Mouse (Mus musculus): ENCODE measurements at regions not wholly inside any gene's neighbourhood (a gene's known extent, or its start where the extent isn't known, plus 50 kb on each side); places are given as distances from the start of the nearest gene placed in this dataset.

DNA sequence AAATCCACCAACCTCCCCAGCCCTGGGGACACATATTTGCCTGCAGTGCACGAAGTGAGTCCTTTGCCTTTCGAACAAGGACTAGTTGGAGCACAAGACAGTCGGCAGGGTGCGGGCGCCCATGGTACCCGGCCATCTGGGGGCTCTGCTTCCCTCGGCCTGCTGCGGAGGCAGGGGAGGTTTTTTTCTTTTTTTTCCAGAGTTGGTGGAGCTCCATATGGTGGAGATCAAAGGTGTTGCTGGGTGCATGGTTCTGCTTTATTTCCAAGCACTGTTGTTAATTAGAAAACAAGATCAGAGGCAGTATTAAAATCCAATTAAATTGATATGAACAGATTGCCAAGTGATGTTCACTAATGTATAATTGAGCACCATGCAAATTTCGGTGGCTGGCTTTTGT lies 225.4 kb downstream of the Bcl11b start:
- Histone ChIP-seq H3K9ac (ENCODE audit: low read depth, low read length) (no peak overlapping the region), H3K27ac (no peak overlapping the region), H3K4me1 (replicated peaks; ENCODE audit: insufficient read depth, low read length) (no peaks in the 10 kb centered on the region), H3K4me3 (replicated peaks; ENCODE audit: low read depth, low read length) (no peak overlapping the region), H3K36me3 (ENCODE audit: insufficient read depth, low read length) (no peaks in the 10 kb centered on the region), H3K4me2 (ENCODE audit: low read length) (no peak overlapping the region), H3K9me3 (replicated peaks; ENCODE audit: low read length) (no peaks in the 10 kb centered on the region), H3K27me3 (ENCODE audit: insufficient read depth, low read length) (no peaks in the 10 kb centered on the region)
- TF ChIP-seq CTCF (IDR thresholded peaks at IDR 0.05; ENCODE audit: low read depth) = no peak
- 68% methylated on average over 9 of the region's 9 CpGs for WGBS
- ATAC-seq (replicated peaks; ENCODE audit: low FRiP score, low read depth) (no peak), DNase-seq (ENCODE audit: low spot score) (no peak)

DNA sequence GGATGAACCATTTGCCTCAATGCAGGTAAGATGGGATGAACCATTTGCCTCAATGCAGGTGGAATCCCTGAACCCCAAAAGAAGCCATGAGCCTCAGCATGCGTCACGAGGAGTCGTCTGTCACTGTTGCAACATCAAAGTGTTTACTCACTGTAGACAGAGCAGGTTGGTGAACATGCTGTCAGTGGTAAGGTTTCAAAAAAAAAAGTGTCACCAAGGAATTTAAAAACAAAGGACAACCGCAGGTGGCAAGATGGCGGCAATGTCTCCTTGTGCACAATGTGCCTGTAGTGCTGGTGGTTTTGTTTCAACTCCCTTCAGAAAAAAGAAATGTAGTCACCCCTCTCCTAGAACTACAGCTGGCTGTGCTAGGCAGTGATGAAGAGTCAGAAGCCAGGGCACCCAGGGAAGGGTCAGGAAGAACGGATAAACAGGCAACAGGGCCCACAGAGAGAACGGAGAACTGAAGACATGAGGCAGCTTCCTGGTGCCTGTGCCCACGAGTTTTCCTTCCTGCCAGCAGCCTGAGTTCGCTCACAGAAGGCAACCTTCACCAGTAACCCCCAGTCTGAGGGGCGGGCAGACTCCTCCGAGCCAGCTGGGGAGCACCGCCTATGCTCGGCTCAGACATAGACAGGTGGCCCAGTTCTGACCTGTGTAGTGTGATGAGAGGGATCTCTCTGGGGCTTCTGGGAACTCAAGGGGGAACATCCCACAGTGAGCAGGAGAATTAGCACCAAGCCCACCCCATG lies 223.9 kb downstream of the Bcl11b start:
- ATAC-seq (replicated peaks; ENCODE audit: low FRiP score, low read depth) = no peak
- 80% methylated on average over 13 of the region's 13 CpGs for WGBS

DNA sequence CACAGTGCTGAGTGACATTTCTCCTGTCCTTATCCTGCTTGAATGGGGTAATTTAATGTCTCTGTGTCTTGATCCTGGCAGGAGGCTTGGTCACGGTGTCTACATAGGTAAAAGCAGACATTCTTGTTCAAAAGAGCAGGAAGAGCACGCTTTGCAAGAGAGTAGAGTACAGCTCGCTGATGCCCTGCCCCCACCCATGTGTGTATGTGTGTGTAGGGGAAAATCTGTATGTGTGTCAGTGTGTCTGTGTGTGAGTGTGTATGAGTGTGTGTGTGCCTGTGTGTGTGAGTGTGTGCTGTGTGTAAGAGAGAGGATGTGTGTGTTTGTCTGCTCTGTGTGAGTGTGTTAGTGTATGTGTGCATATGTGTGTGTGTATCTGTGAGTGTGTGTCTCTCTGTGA lies 221.3 kb downstream of the Bcl11b start:
- H3K4me2 ChIP-seq (ENCODE audit: low read length) = no peak overlapping the region
- ATAC-seq (replicated peaks; ENCODE audit: low FRiP score, low read depth) (no peak), DNase-seq (ENCODE audit: low spot score) (no peak)
- H3K4me3 ChIP-seq (replicated peaks; ENCODE audit: low read depth, low read length) = no peak overlapping the region
- TF ChIP-seq CTCF (IDR thresholded peaks at IDR 0.05; ENCODE audit: low read depth) = no peak
- 72% methylated on average over 3 of the region's 3 CpGs for WGBS
- no peaks in the 10 kb centered on the region for H3K9me3 ChIP-seq (replicated peaks; ENCODE audit: low read length)
- H3K36me3 ChIP-seq (ENCODE audit: insufficient read depth, low read length) = no peaks in the 10 kb centered on the region
- no peak overlapping the region for H3K27ac ChIP-seq
- no peak overlapping the region for H3K9ac ChIP-seq (ENCODE audit: low read depth, low read length)
- no peaks in the 10 kb centered on the region for H3K27me3 ChIP-seq (ENCODE audit: insufficient read depth, low read length)
- H3K4me1 ChIP-seq (replicated peaks; ENCODE audit: insufficient read depth, low read length) = no peaks in the 10 kb centered on the region

More for the DNA sequence above, 223.9 kb downstream of the Bcl11b start:
- H3K36me3 ChIP-seq (ENCODE audit: insufficient read depth, low read length) = no peaks in the 10 kb centered on the region
- no peaks in the 10 kb centered on the region for H3K4me1 ChIP-seq (replicated peaks; ENCODE audit: insufficient read depth, low read length)
- no peaks in the 10 kb centered on the region for H3K9me3 ChIP-seq (replicated peaks; ENCODE audit: low read length)
- no peak for TF ChIP-seq CTCF (IDR thresholded peaks at IDR 0.05; ENCODE audit: low read depth)
- no peaks in the 10 kb centered on the region for H3K27me3 ChIP-seq (ENCODE audit: insufficient read depth, low read length)
- H3K9ac ChIP-seq (ENCODE audit: low read depth, low read length) = no peak overlapping the region
- H3K27ac ChIP-seq = no peak overlapping the region
- H3K4me3 ChIP-seq (replicated peaks; ENCODE audit: low read depth, low read length) = no peak overlapping the region
- DNase-seq (ENCODE audit: low spot score) = no peak
- no peak overlapping the region for H3K4me2 ChIP-seq (ENCODE audit: low read length)

DNA sequence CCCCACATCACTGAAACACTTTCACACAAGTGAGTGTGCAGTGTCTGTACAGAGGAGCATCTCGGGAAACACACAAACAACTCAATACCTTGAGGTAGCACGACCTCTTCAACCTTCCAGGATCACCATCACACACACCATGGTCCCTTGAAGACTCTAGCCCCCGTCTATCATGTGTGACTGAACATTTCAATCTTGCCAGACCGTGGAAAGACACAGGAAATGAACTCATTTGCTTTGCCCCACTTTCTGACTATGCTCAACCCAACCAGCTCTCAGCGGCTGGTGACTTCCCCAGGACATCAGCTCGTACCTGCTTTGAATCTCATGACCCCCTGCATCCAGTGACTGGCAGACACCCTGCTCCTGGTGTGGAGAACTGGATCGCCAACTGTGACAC lies 219.6 kb downstream of the Bcl11b start:
- ATAC-seq (replicated peaks; ENCODE audit: low FRiP score, low read depth) (no peak), DNase-seq (ENCODE audit: low spot score) (no peak)
- H3K4me1 ChIP-seq (replicated peaks; ENCODE audit: insufficient read depth, low read length) = no peaks in the 10 kb centered on the region
- H3K9ac ChIP-seq (ENCODE audit: low read depth, low read length) = no peak overlapping the region
- TF ChIP-seq CTCF (IDR thresholded peaks at IDR 0.05; ENCODE audit: low read depth) = no peak
- no peak overlapping the region for H3K27ac ChIP-seq
- no peaks in the 10 kb centered on the region for H3K9me3 ChIP-seq (replicated peaks; ENCODE audit: low read length)
- no peak overlapping the region for H3K4me2 ChIP-seq (ENCODE audit: low read length)
- 72% methylated on average over 7 of the region's 7 CpGs for WGBS
- no peaks in the 10 kb centered on the region for H3K36me3 ChIP-seq (ENCODE audit: insufficient read depth, low read length)
- H3K27me3 ChIP-seq (ENCODE audit: insufficient read depth, low read length) = no peaks in the 10 kb centered on the region
- H3K4me3 ChIP-seq (replicated peaks; ENCODE audit: low read depth, low read length) = no peak overlapping the region

DNA sequence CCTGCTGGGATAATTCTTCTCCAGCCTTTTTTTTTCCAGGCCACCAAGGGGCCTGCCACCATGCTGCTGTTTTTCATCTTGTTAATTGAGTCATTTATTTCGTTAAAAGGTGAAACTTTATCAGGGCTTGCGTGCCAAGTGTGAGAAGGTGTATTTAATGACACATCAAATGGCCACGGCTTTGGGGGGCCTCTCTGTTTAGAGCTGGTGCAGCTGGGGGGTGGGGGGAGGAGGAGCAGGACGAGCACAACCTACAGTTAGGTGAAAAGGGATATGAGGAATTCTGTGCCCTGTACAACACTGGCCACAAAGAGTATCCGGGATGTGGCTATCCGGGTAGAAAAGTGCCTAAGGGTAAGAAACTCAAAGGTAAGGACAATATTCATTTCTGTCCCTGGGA lies 213.6 kb downstream of the Bcl11b start:
- Histone ChIP-seq H3K27ac (no peak overlapping the region), H3K4me2 (ENCODE audit: low read length) (no peak overlapping the region), H3K9me3 (replicated peaks; ENCODE audit: low read length) (no peaks in the 10 kb centered on the region), H3K4me1 (replicated peaks; ENCODE audit: insufficient read depth, low read length) (no peaks in the 10 kb centered on the region), H3K4me3 (replicated peaks; ENCODE audit: low read depth, low read length) (no peak overlapping the region), H3K9ac (ENCODE audit: low read depth, low read length) (no peak overlapping the region), H3K27me3 (ENCODE audit: insufficient read depth, low read length) (no peaks in the 10 kb centered on the region), H3K36me3 (ENCODE audit: insufficient read depth, low read length) (no peaks in the 10 kb centered on the region)
- WGBS = 35% methylated on average over 6 of the region's 6 CpGs
- DNase-seq (ENCODE audit: low spot score) (no peak), ATAC-seq (replicated peaks; ENCODE audit: low FRiP score, low read depth) (no peak)
- no peak for TF ChIP-seq CTCF (IDR thresholded peaks at IDR 0.05; ENCODE audit: low read depth)

DNA sequence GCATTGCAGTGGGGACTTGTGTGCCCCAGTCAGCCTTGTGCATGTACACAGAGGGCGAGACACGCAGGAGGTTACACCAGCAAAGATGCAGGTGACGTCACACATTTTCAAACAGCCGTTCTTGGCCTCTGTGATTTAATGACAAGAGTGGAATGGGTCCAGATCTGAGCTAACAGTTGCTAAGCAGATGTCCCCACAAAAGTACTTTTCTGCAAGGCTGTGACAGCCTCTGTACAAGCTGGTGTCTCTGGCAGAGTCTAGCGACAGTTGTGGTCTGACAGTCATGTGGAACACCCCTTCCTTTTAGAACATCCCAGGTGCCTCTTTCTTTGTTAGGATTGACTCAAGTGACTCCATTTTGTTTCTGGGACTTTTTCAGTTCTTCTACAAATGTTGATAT lies 203.1 kb downstream of the Bcl11b start:
- Histone ChIP-seq H3K27ac (no peak overlapping the region), H3K4me3 (replicated peaks; ENCODE audit: low read depth, low read length) (no peak overlapping the region), H3K4me2 (ENCODE audit: low read length) (no peak overlapping the region), H3K9ac (ENCODE audit: low read depth, low read length) (no peak overlapping the region), H3K36me3 (ENCODE audit: insufficient read depth, low read length) (no peaks in the 10 kb centered on the region), H3K9me3 (replicated peaks; ENCODE audit: low read length) (no peaks in the 10 kb centered on the region), H3K27me3 (ENCODE audit: insufficient read depth, low read length) (no peaks in the 10 kb centered on the region), H3K4me1 (replicated peaks; ENCODE audit: insufficient read depth, low read length) (no peaks in the 10 kb centered on the region)
- DNase-seq (ENCODE audit: low spot score) (no peak), ATAC-seq (replicated peaks; ENCODE audit: low FRiP score, low read depth) (no peak)
- no peak for TF ChIP-seq CTCF (IDR thresholded peaks at IDR 0.05; ENCODE audit: low read depth)
- 89% methylated on average over 5 of the region's 5 CpGs for WGBS

DNA sequence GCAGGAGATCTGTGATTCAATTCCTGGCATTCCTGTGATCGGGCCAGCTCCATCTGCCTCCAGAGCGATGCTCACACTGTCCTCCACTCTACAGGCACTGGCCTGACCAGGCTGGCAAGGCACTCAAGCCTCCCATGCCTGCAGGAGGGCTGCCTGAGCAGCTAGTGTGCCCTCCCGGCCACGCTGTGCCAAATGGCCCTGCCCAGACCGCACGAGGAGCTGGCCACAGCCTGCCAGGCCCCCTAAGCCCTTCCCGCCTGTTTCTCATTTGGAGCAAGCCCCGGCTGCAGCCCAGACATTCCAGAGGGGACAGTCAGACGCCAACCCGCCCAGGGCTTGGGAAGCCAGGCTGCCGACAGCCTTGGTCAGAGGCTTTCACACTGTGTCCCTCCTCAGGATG lies 195.8 kb downstream of the Bcl11b start:
- no peaks in the 10 kb centered on the region for H3K4me1 ChIP-seq (replicated peaks; ENCODE audit: insufficient read depth, low read length)
- no peaks in the 10 kb centered on the region for H3K27me3 ChIP-seq (ENCODE audit: insufficient read depth, low read length)
- 14% methylated on average over 11 of the region's 11 CpGs for WGBS
- H3K4me2 ChIP-seq (ENCODE audit: low read length) = no peak overlapping the region
- no peaks in the 10 kb centered on the region for H3K9me3 ChIP-seq (replicated peaks; ENCODE audit: low read length)
- peak; percentile 5 for DNase-seq (ENCODE audit: low spot score)
- no peak overlapping the region for H3K4me3 ChIP-seq (replicated peaks; ENCODE audit: low read depth, low read length)
- ATAC-seq (replicated peaks; ENCODE audit: low FRiP score, low read depth) = no peak
- no peak for TF ChIP-seq CTCF (IDR thresholded peaks at IDR 0.05; ENCODE audit: low read depth)
- no peak overlapping the region for H3K9ac ChIP-seq (ENCODE audit: low read depth, low read length)
- H3K27ac ChIP-seq = no peak overlapping the region
- no peaks in the 10 kb centered on the region for H3K36me3 ChIP-seq (ENCODE audit: insufficient read depth, low read length)

Measured in kidney, postnatal 0 days (tissue).